Mouse (Mus musculus): ENCODE measurements around the gene Defb47.

GRCm38 (mm10) chr14:63049910-63050370 is 52.1 kb downstream of the Defb47 start, which contains the start of gene Defb30:
- TF ChIP-seq GATA1 (IDR thresholded peaks at IDR 0.05; ENCODE audit: low read length): no peak
- no peak for TF ChIP-seq TAL1 (IDR thresholded peaks at IDR 0.05; ENCODE audit: low read length)
